Mouse (Mus musculus) bone marrow, adult 2 months (tissue): ENCODE results near the gene Gm44503.

Experiments used
- CTCF ChIP-seq: fragments of 200-500 bp; IDR thresholded peaks from 2 replicates; pipeline ENCODE4 v1.5.1; 2011; ENCODE audit warnings: low read length, control low read depth; ENCODE audit not compliant: control insufficient read depth, insufficient read depth
- POLR2A ChIP-seq: fragments of 200-500 bp; IDR thresholded peaks from 2 replicates; pipeline ENCODE4 v1.6.1; 2011; ENCODE audit warnings: low read depth, mild to moderate bottlenecking, control low read depth, low read length, borderline replicate concordance; ENCODE audit not compliant: control insufficient read depth

DNA sequence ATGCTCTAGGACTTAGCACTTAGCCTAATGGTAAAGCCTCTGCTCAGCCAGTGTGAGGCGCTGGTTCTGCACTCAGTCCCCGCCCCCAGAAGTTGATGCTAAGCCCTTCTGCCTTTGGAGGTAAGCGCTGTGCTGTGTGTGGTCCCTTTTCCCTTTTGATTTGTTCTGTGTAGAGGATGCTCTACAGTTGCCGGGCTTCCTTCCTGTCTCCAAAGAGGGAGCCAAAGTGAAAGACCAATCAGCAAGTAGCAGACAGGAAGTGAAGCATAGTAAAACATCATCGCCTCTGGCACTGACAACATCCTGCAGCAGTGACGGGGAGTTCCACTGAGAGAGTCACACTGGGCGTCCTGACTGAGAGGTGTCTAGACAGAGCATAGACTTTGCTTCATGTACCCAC lies 11.2 kb downstream of the Gm44503 start:
- TF ChIP-seq POLR2A, result no peak
- peak; percentile 32; the same call in 1 of the 2 replicates for TF ChIP-seq CTCF
